Mouse (Mus musculus) midbrain, embryonic 11.5 days (tissue): ENCODE data around the gene Svs6. TPM values are rescaled to one million over a fixed set of nuclear protein-coding genes. Genes with fewer than 3 reads are reported as not detected.

Experiments used
- microRNA-seq: library from miRNA; unstranded; fragments of <30 nt; microRNA quantifications from one replicate; pipeline ENCODE4, GENCODE M21; 2017
- polyA plus RNA-seq: library from polyadenylated mRNA; unstranded; fragments of >200 nt; fragmentation: Nextera tagmentation; extraction: Ambion mirVana; gene quantifications from 2 replicates; pipeline ENCODE4 v1.2.1, GENCODE M21; 2014

The Svs6 gene
- polyA plus RNA-seq, 1 experiment from 2014 or later: not detected

Small RNAs within 50 kb of the gene (microRNA-seq; reads per million reads assigned to microRNA genes)
- not detected for gene Mir7678

Other genes starting within 250 kb of the Svs6 start
- gene Stk4, start 246.4 kb upstream of the Svs6 start, polyA plus RNA-seq: 33.2 and 36.7 TPM in 2 replicates
- gene Tomm34, start 245.6 kb upstream of the Svs6 start, polyA plus RNA-seq: 48.2 and 50.0 TPM in 2 replicates
- 0.07 TPM in 1 of 2 replicates, not detected in the other for gene Kcns1, start 145.6 kb upstream of the Svs6 start, polyA plus RNA-seq
- gene Wfdc5, start 134.0 kb upstream of the Svs6 start, polyA plus RNA-seq: not detected in 2 replicates
- not detected in 2 replicates for gene Wfdc12, start 126.1 kb upstream of the Svs6 start, polyA plus RNA-seq
- not detected in 2 replicates for gene Wfdc15a, start 116.6 kb upstream of the Svs6 start, polyA plus RNA-seq
- not detected in 2 replicates for gene Wfdc15b, start 95.1 kb upstream of the Svs6 start, polyA plus RNA-seq
- not detected in 2 replicates for gene Svs2, start 78.3 kb upstream of the Svs6 start, polyA plus RNA-seq
- gene Svs3b, start 60.1 kb upstream of the Svs6 start, polyA plus RNA-seq: not detected in 2 replicates
- gene Svs4, start 38.3 kb upstream of the Svs6 start, polyA plus RNA-seq: not detected in 2 replicates
- gene Svs3a, start 27.5 kb upstream of the Svs6 start, polyA plus RNA-seq: not detected in 2 replicates
- gene Svs5, start 16.0 kb downstream of the Svs6 start, polyA plus RNA-seq: not detected in 2 replicates
- gene Slpi, start 72.3 kb downstream of the Svs6 start, polyA plus RNA-seq: 0.37 and 0.52 TPM in 2 replicates
- not detected in 2 replicates for gene Rbpjl, start 86.4 kb downstream of the Svs6 start, polyA plus RNA-seq
- 0.10 and 0.23 TPM in 2 replicates for gene Matn4, start 88.4 kb downstream of the Svs6 start, polyA plus RNA-seq
- gene Sdc4, start 127.1 kb downstream of the Svs6 start, polyA plus RNA-seq: 9.7 and 9.9 TPM in 2 replicates
- gene Sys1, start 140.2 kb downstream of the Svs6 start, polyA plus RNA-seq: 62.0 and 63.6 TPM in 2 replicates
- gene Gm20458, start 144.2 kb downstream of the Svs6 start, polyA plus RNA-seq: 4.7 and 5.0 TPM in 2 replicates
- not detected in 2 replicates for gene Trp53tg5, start 157.0 kb downstream of the Svs6 start, polyA plus RNA-seq
- gene Dbndd2, start 169.4 kb downstream of the Svs6 start, polyA plus RNA-seq: 3.1 and 3.4 TPM in 2 replicates
- 48.1 and 51.9 TPM in 2 replicates for gene Pigt, start 180.8 kb downstream of the Svs6 start, polyA plus RNA-seq
- gene Wfdc2, start 245.7 kb downstream of the Svs6 start, polyA plus RNA-seq: 15.4 and 21.7 TPM in 2 replicates